ENCODE assay signal across 8 mouse cellular contexts in genomic region chr16:17124871-17125520, GRCm38 (mm10). TPM values are rescaled to one million over a fixed set of nuclear protein-coding genes. Genes with fewer than 3 reads are reported as not detected.
DNase-seq lines count a peak whose midpoint lies in the region; ATAC-seq and TF ChIP-seq lines count a peak whose summit lies in the region.

TSS of gene 2610318N02Rik (minus strand) at chr16:17125167.

- under 1% methylated on average over 25 of the region's 25 CpGs for WGBS in forebrain, embryonic 11.5 days
- WGBS in large intestine, adult 2 months, result 1% methylated on average over 25 of the region's 25 CpGs
- under 1% methylated on average over 25 of the region's 25 CpGs for WGBS in lung, embryonic 14.5 days
- WGBS in neural tube, embryonic 15.5 days, result 0% methylated on average over 25 of the region's 25 CpGs

- no peaks in the 10 kb centered on the region for H3K9me3 ChIP-seq in forebrain, embryonic 11.5 days (ENCODE audit: control insufficient read depth, low read length)
- no peaks in the 10 kb centered on the region for H3K9me3 ChIP-seq in lung, embryonic 14.5 days (ENCODE audit: low read depth, low read length)
- no peaks in the 10 kb centered on the region for H3K9me3 ChIP-seq in neural tube, embryonic 15.5 days (replicated peaks)

- no peaks in the 10 kb centered on the region for H3K27me3 ChIP-seq in forebrain, embryonic 11.5 days (ENCODE audit: control insufficient read depth, insufficient read depth, low read length)
- H3K27me3 ChIP-seq in lung, embryonic 14.5 days (ENCODE audit: insufficient read depth, low read length), result no peaks in the 10 kb centered on the region
- no peaks in the 10 kb centered on the region for H3K27me3 ChIP-seq in neural tube, embryonic 15.5 days (replicated peaks)

- H3K4me1 ChIP-seq in forebrain, embryonic 11.5 days (replicated peaks; ENCODE audit: control insufficient read depth, insufficient read depth, low read length), result peaks cover 13% of the 10 kb centered on the region; the same call in 1 of the 2 replicates
- 0 out of 2 replicates have a peak, but pooled peaks cover 6% of the 10 kb centered on the region for H3K4me1 ChIP-seq in lung, embryonic 14.5 days (ENCODE audit: insufficient read depth)
- H3K4me1 ChIP-seq in neural tube, embryonic 15.5 days, result peaks cover 21% of the 10 kb centered on the region

- no peak for TF ChIP-seq CTCF in lung, embryonic 14.5 days (IDR thresholded peaks at IDR 0.05; ENCODE audit: low read depth)

- intact Hi-C loops in heart, postnatal 25 days (cut with DNase I), result no loop called here

- H3K27ac ChIP-seq in forebrain, embryonic 11.5 days (ENCODE audit: low read depth, low read length), result peak within 1 kb of the TSS; percentile 77
- peak within 1 kb of the TSS; percentile 82 for H3K27ac ChIP-seq in lung, embryonic 14.5 days (ENCODE audit: low read depth)
- no peak within 1 kb of the TSS for H3K27ac ChIP-seq in neural tube, embryonic 15.5 days (replicated peaks)

- DNase-seq in ES-CJ7 (ENCODE audit: low read depth, low spot score), result peak; percentile 86
- peak; percentile 81 for DNase-seq in c-Kit-positive CD71-negative TER-119-negative erythroid progenitor cells, embryonic 14.5 days (ENCODE audit: low read depth)
- peak; percentile 92 for DNase-seq in forebrain, embryonic 11.5 days (ENCODE audit: low spot score)
- DNase-seq in heart, postnatal 25 days (ENCODE audit: low spot score), result peak; percentile 28
- no peak for DNase-seq in large intestine, adult 2 months (ENCODE audit: low read depth, low spot score)
- DNase-seq in lung, embryonic 14.5 days, result peak; percentile 98
- DNase-seq in testis, postnatal 14 days (ENCODE audit: low spot score), result peak; percentile 79

- H3K4me2 ChIP-seq in forebrain, embryonic 11.5 days (ENCODE audit: low read depth, low read length, severe bottlenecking), result peak within 1 kb of the TSS; percentile 84
- peak within 1 kb of the TSS; percentile 69 for H3K4me2 ChIP-seq in lung, embryonic 14.5 days
- peak within 1 kb of the TSS; percentile 81 for H3K4me2 ChIP-seq in neural tube, embryonic 15.5 days

- ATAC-seq in forebrain, embryonic 11.5 days (replicated peaks; ENCODE audit: low FRiP score), result peak; percentile 95
- peak; percentile 95 for ATAC-seq in lung, embryonic 14.5 days (ENCODE audit: insufficient read depth)
- peak; percentile 90 for ATAC-seq in neural tube, embryonic 15.5 days (ENCODE audit: low FRiP score)

- peak within 1 kb of the TSS; percentile 67 for H3K4me3 ChIP-seq in forebrain, embryonic 11.5 days (ENCODE audit: low read depth, low read length)
- peak within 1 kb of the TSS; percentile 56 for H3K4me3 ChIP-seq in lung, embryonic 14.5 days (ENCODE audit: low read depth, low read length)
- H3K4me3 ChIP-seq in neural tube, embryonic 15.5 days (replicated peaks), result peak within 1 kb of the TSS; percentile 42

- H3K36me3 ChIP-seq in forebrain, embryonic 11.5 days (ENCODE audit: control insufficient read depth, insufficient read depth, low read length), result peaks cover 3% of the 10 kb centered on the region; the same call in 1 of the 2 replicates
- peaks cover 22% of the 10 kb centered on the region for H3K36me3 ChIP-seq in lung, embryonic 14.5 days (ENCODE audit: insufficient read depth)
- no peaks in the 10 kb centered on the region for H3K36me3 ChIP-seq in neural tube, embryonic 15.5 days

- peak within 1 kb of the TSS; percentile 88 for H3K9ac ChIP-seq in forebrain, embryonic 11.5 days (ENCODE audit: low read length)
- peak within 1 kb of the TSS; percentile 73 for H3K9ac ChIP-seq in lung, embryonic 14.5 days
- peak within 1 kb of the TSS; percentile 18 for H3K9ac ChIP-seq in neural tube, embryonic 15.5 days (replicated peaks)

RNA-seq across cellular contexts. Expression of gene 2610318N02Rik, which starts in this region (rescaled TPM):
- polyA plus RNA-seq in forebrain, embryonic 11.5 days (2014; fragmentation: Nextera tagmentation; extraction: Ambion mirVana), result 104 and 111 TPM in 2 replicates
- not detected for total RNA-seq in heart, postnatal 25 days (2021)
- 18.0 and 21.9 TPM in 2 replicates for polyA plus RNA-seq in large intestine, adult 2 months (2012; rRNA removed)
- polyA plus RNA-seq in lung, embryonic 14.5 days (2014; fragmentation: Nextera tagmentation; extraction: Ambion mirVana), result 43.0 and 45.7 TPM in 2 replicates
- polyA plus RNA-seq in neural tube, embryonic 15.5 days (2015; fragmentation: Nextera tagmentation; extraction: Ambion mirVana), result 13.1 and 16.2 TPM in 2 replicates

Comparison
In these comparisons a context has a peak if more than half of its experiments do, and no peak if none do; other contexts are left out.
1. Peak in DNase-seq in heart, postnatal 25 days; RNA of the gene not detected or under 1 TPM.
2. H3K9ac ChIP-seq: peak in every context shown above with its lines; median percentile 88 in forebrain, embryonic 11.5 days; 73 in lung, embryonic 14.5 days; 18 in neural tube, embryonic 15.5 days.